Mouse (Mus musculus) G1E (cell line): ENCODE results near the gene Trpm5.

ENCODE experiments used
- CTCF ChIP-seq: IDR thresholded peaks from 2 replicates; pipeline ENCODE4 v1.5.1; 2012; ENCODE audit warnings: low read depth, low read length, inconsistent platforms, mixed read lengths
- GATA1 ChIP-seq: IDR thresholded peaks from 2 replicates; pipeline ENCODE4 v1.6.1; 2012; ENCODE audit warnings: borderline replicate concordance, low read length, inconsistent platforms, mixed read lengths
- GATA2 ChIP-seq: IDR thresholded peaks from 2 replicates; pipeline ENCODE4 v1.6.1; 2012; ENCODE audit warnings: low read depth, low read length, inconsistent platforms, borderline replicate concordance
- POLR2AphosphoS5 ChIP-seq: IDR thresholded peaks from 2 replicates; pipeline ENCODE4 v1.6.1; 2012; ENCODE audit warnings: low read depth, low read length, inconsistent platforms; ENCODE audit not compliant: insufficient replicate concordance
- TAL1 ChIP-seq: conservative IDR thresholded peaks from 2 replicates; pipeline ENCODE4 v1.6.1; 2012; ENCODE audit warnings: low read depth, low read length, inconsistent platforms, mixed read lengths

DNA sequence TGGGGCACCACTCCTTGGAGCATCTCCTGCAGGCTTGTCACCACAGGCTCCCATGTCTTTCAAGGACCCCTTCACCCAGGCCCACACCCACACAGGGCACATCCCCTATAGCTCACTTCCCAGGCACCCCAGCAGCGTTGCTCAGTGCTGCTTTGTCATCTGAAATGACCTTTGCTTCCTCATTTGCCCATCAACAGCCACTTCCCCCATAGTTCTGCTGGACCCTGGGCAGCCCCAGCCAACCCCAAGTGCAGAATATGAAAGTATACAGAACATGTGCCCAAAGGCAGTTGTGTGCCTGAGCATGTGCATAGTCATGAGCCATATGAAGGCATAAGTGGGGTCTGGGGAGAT lies 1.1 kb upstream of the Trpm5 start:
- no peak for TF ChIP-seq CTCF
- TF ChIP-seq GATA1 = no peak
- TF ChIP-seq POLR2AphosphoS5 = no peak
- no peak for TF ChIP-seq GATA2
- no peak for TF ChIP-seq TAL1
